Mouse (Mus musculus) kidney, adult 2 months (tissue): Measurements from ENCODE around the gene Gss.

ENCODE experiments used
- CTCF ChIP-seq: fragments of 200-500 bp; conservative IDR thresholded peaks from 2 replicates; pipeline ENCODE4 v1.5.1; 2011; ENCODE audit warnings: low read depth, mild to moderate bottlenecking, control low read depth, low read length, moderate library complexity, mixed read lengths; ENCODE audit not compliant: insufficient read depth, insufficient read length
- POLR2A ChIP-seq: fragments of 200-500 bp; IDR thresholded peaks from one replicate; pipeline ENCODE4 v1.6.1; 2011; ENCODE audit warnings: low read depth, low read length, control low read depth

GRCm38 (mm10) chr2:155637411-155637810 lies 44.8 kb upstream of the Gss start:
- TF ChIP-seq CTCF: no peak
- no peak for TF ChIP-seq POLR2A
